Mouse (Mus musculus) erythroblast, embryonic 14.5 days (primary cell): ENCODE measurements around the gene Nol10.

ENCODE experiments used
- GATA1 ChIP-seq: IDR thresholded peaks from 2 replicates; pipeline ENCODE4 v1.6.1; 2012; ENCODE audit warnings: low read length, inconsistent platforms, mixed read lengths
- TAL1 ChIP-seq: IDR thresholded peaks from 3 replicates; pipeline ENCODE4 v1.6.1; 2012; ENCODE audit warnings: low read length, inconsistent platforms, mixed read lengths

- TF ChIP-seq GATA1 (no peak), TAL1 (no peak)
Measured at GRCm38 (mm10) chr12:17357795-17358194, 9.5 kb downstream of the Nol10 start.
